Mouse (Mus musculus) left cerebral cortex, adult 6 months (tissue): ENCODE data around the gene Gm21762. TPM values are rescaled to one million over a fixed set of nuclear protein-coding genes. Genes with fewer than 3 reads are reported as not detected.

Source experiments
- long read RNA-seq, 2 experiments: library from polyadenylated mRNA; unstranded; transcript quantifications; one replicate each; pipeline ENCODE4 v2.0.0; 2019 to 2020
- polyA plus RNA-seq: library from polyadenylated mRNA; unstranded; fragments of <200 nt; fragmentation: Nextera tagmentation; gene quantifications from 2 replicates; pipeline ENCODE4 v1.2.3, GENCODE M21; 2021

Gene Gm21762
- polyA plus RNA-seq = not detected in 2 replicates
- long read RNA-seq, experiment 1 = 0 reads
- long read RNA-seq, experiment 2 = 0 reads

DNA sequence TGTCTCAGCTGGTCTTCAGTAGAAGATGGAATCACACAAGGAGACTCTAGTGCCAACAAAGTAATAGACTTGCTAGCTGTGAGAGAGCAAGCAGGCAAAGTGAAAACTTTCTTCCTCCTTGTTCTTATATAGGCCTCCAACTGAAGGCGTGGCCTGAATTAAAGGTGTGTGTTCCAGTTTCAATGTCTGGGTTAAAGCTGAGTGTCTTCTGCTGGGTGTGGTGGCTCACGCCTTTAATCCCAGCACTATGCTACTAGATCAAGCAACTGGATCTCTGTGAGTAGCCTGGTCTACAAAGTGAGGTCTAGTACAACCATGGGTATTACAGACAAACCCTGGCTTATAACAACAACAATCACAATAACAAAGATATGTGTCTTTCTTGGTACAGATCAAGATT is at the start of gene Gm21762:
Gene Gm21762, minus strand, starts transcription at position 101 of the 400 bp plus-strand sequence.

DNA sequence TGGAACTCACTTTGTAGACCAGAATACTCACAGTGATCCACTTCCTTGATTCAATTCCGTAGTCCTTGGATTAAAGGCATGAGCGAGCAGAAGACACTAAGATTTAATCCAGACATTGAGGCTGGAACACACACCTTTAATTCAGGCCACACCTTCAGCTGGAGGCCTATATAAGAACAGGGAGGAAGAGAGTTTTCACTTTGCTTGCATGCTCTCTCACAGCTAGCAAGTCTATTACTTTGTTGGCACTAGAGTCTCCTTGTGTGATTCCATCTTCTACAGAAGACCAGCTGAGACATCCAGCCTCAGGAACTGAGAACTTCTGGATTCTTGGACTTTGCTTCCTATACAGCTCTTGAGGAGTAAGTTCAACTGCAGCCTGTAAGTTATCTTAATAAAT is 47.1 kb upstream of the Gm21762 start, which contains the start of gene AF067061:
Gene AF067061, plus strand, starts transcription at position 245 of the 400 bp plus-strand sequence.

DNA sequence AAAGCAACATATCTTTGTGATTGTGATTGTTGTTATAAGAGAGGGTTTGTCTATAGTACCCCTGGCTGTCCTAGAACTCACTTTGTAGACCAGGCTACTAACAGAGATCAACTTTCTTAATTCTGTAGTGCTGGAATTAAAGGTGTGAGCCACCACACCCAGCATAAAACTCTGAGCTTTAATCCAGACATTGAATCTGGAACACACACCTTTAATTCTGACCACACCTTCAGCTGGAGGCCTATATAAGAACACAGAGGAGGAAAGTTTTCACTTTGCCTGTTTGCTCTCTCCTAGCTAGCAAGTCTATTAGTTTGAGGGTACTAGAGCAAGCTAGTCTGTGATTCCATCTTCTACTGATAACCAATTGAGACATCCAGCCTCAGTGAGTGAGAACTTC is 23.1 kb upstream of the Gm21762 start, which contains the start of gene Gm21731:
Gene Gm21731, plus strand, starts transcription at position 301 of the 400 bp plus-strand sequence.

DNA sequence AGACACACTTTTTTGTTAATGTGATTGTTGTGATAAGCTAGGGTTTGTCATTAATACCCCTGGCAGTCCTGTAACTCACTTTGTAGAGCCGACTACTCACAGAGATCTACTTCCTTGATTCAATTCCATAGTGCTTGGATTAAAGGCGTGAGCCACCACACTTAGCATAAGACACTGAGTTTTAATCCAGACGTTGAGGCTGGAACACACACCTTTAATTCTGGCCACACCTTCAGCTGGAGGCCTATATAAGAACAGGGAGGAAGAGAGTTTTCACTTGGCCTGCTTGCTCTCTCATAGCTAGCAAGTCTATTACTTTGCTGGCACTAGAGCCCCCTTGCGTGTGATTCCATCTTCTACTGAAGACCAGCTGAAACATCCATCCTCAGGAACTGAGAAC is 43.6 kb downstream of the Gm21762 start, which contains the start of gene Gm21818:
Gene Gm21818, plus strand, starts transcription at position 301 of the 400 bp plus-strand sequence.

Other genes starting within 250 kb of the Gm21762 start
- gene Gm36079, start 188.9 kb downstream of the Gm21762 start, polyA plus RNA-seq = not detected in 2 replicates
- gene Gm21188, start 163.8 kb downstream of the Gm21762 start, polyA plus RNA-seq = not detected in 2 replicates
- not detected in 2 replicates for gene Gm20767, start 75.7 kb downstream of the Gm21762 start, polyA plus RNA-seq
- not detected in 2 replicates for gene Gm21818, start 43.5 kb downstream of the Gm21762 start, polyA plus RNA-seq
- not detected in 2 replicates for gene Gm21731, start 23.2 kb upstream of the Gm21762 start, polyA plus RNA-seq
- not detected in 2 replicates for gene AF067061, start 47.2 kb upstream of the Gm21762 start, polyA plus RNA-seq
- gene BC147527, start 84.4 kb upstream of the Gm21762 start, polyA plus RNA-seq = 0.15 TPM in 1 of 2 replicates, not detected in the other
- not detected in 2 replicates for gene Tcstv3, start 100.9 kb upstream of the Gm21762 start, polyA plus RNA-seq